Mouse (Mus musculus): Measurements from ENCODE around the gene Clip2. TPM values are rescaled to one million over a fixed set of nuclear protein-coding genes. Genes with fewer than 3 reads are reported as not detected.

Clip2 gene
- polyA plus RNA-seq, 1 experiment from 2014 or later = 3.8 TPM

GRCm38 (mm10) chr5:134582221-134582907, 30.1 kb upstream of the Clip2 start:
- peak; percentile 98 for ATAC-seq
- WGBS = 8% methylated on average over 28 of the region's 30 CpGs
- Histone ChIP-seq H3K27me3 (replicated peaks; ENCODE audit: control insufficient read depth, insufficient read depth, low read length) (no peaks in the 10 kb centered on the region), H3K4me2 (ENCODE audit: low read depth, low read length) (peak overlapping the region; percentile 66), H3K4me3 (ENCODE audit: low read length) (peak overlapping the region; percentile 89), H3K27ac (ENCODE audit: low read length) (0 out of 2 replicates have a peak overlapping the region, but pooled peaks have one; percentile 25), H3K36me3 (ENCODE audit: control insufficient read depth, insufficient read depth, low read length) (peaks cover 2% of the 10 kb centered on the region; the same call in 1 of the 2 replicates), H3K9me3 (ENCODE audit: control insufficient read depth, low read length) (no peaks in the 10 kb centered on the region), H3K9ac (ENCODE audit: low read depth, low read length) (peak overlapping the region; percentile 88), H3K4me1 (ENCODE audit: control insufficient read depth, insufficient read depth, low read length) (peaks cover 8% of the 10 kb centered on the region)

DNA sequence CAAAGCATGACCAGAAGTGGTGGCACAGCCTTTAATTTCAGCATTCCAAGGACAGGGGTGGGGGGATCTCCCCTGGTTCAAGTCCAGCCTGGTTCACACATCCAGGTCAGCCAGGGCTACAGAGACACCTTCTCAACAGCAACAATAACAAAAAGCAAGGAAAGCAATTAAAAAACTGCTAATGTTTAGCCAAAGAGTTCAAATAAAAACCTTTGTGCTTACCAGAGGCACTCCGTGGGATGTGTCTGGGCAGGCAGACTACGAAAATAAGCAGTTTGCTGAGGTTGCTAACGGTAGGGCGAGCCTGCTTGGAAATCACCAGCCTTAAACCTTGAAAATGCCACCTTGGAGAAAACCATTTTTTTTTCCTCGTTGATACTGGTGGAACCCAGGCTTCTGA, 28.9 kb upstream of the Clip2 start, which contains the start of gene Rfc2:
Gene Rfc2 (plus strand): TSS at position 221 of the 400 bp plus-strand sequence.
- H3K4me2 ChIP-seq (ENCODE audit: low read depth, low read length) = no peak within 1 kb of the TSS
- no peak for ATAC-seq
- H3K36me3 ChIP-seq (ENCODE audit: control insufficient read depth, insufficient read depth, low read length) = no peaks in the 10 kb centered on the region
- H3K9me3 ChIP-seq (ENCODE audit: control insufficient read depth, low read length) = no peaks in the 10 kb centered on the region
- H3K4me1 ChIP-seq (ENCODE audit: control insufficient read depth, insufficient read depth, low read length) = peaks cover 8% of the 10 kb centered on the region
- WGBS = 78% methylated on average over 5 of the region's 5 CpGs
- H3K9ac ChIP-seq (ENCODE audit: low read depth, low read length) = no peak within 1 kb of the TSS
- no peak within 1 kb of the TSS for H3K27ac ChIP-seq (ENCODE audit: low read length)
- H3K4me3 ChIP-seq (ENCODE audit: low read length) = no peak within 1 kb of the TSS
- no peaks in the 10 kb centered on the region for H3K27me3 ChIP-seq (replicated peaks; ENCODE audit: control insufficient read depth, insufficient read depth, low read length)

DNA sequence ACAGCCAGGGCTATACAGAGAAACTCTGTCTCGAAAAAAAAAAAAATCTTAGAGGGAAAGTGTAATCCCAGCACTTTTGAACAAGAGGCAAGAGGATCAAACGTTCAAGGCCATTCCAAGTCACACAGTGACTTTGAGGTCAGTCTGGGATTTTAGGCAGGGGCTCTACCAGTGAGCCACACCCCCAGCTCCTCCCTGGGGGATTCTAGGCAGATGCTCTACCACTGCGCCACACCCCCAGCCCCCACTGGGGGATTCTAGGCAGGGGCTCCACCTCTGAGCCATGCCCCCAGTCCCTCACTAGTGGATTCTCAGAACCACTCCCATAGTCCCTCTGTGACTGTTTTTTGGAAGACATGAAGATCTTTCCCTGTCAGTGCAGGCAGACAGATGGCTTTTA, 26.9 kb upstream of the Clip2 start:
- H3K27me3 ChIP-seq (replicated peaks; ENCODE audit: control insufficient read depth, insufficient read depth, low read length) = no peaks in the 10 kb centered on the region
- no peak overlapping the region for H3K4me2 ChIP-seq (ENCODE audit: low read depth, low read length)
- no peak overlapping the region for H3K4me3 ChIP-seq (ENCODE audit: low read length)
- peaks cover 8% of the 10 kb centered on the region for H3K4me1 ChIP-seq (ENCODE audit: control insufficient read depth, insufficient read depth, low read length)
- no peaks in the 10 kb centered on the region for H3K36me3 ChIP-seq (ENCODE audit: control insufficient read depth, insufficient read depth, low read length)
- H3K27ac ChIP-seq (ENCODE audit: low read length) = no peak overlapping the region
- 66% methylated on average over 3 of the region's 3 CpGs for WGBS
- ATAC-seq = no peak
- no peak overlapping the region for H3K9ac ChIP-seq (ENCODE audit: low read depth, low read length)
- H3K9me3 ChIP-seq (ENCODE audit: control insufficient read depth, low read length) = no peaks in the 10 kb centered on the region

GRCm38 (mm10) chr5:134577534-134577933, 25.3 kb upstream of the Clip2 start:
- H3K9me3 ChIP-seq (ENCODE audit: control insufficient read depth, low read length) = no peaks in the 10 kb centered on the region
- H3K36me3 ChIP-seq (ENCODE audit: control insufficient read depth, insufficient read depth, low read length) = no peaks in the 10 kb centered on the region
- 83% methylated on average over 7 of the region's 7 CpGs for WGBS
- no peak overlapping the region for H3K4me3 ChIP-seq (ENCODE audit: low read length)
- no peaks in the 10 kb centered on the region for H3K27me3 ChIP-seq (replicated peaks; ENCODE audit: control insufficient read depth, insufficient read depth, low read length)
- H3K4me2 ChIP-seq (ENCODE audit: low read depth, low read length) = no peak overlapping the region
- no peak overlapping the region for H3K27ac ChIP-seq (ENCODE audit: low read length)
- no peak overlapping the region for H3K9ac ChIP-seq (ENCODE audit: low read depth, low read length)
- H3K4me1 ChIP-seq (ENCODE audit: control insufficient read depth, insufficient read depth, low read length) = peaks cover 7% of the 10 kb centered on the region
- ATAC-seq = no peak

- ATAC-seq = no peak
- Histone ChIP-seq H3K27me3 (replicated peaks; ENCODE audit: control insufficient read depth, insufficient read depth, low read length) (no peaks in the 10 kb centered on the region), H3K4me1 (ENCODE audit: control insufficient read depth, insufficient read depth, low read length) (peaks cover 12% of the 10 kb centered on the region), H3K9ac (ENCODE audit: low read depth, low read length) (no peak overlapping the region), H3K27ac (ENCODE audit: low read length) (no peak overlapping the region), H3K4me3 (ENCODE audit: low read length) (no peak overlapping the region), H3K36me3 (ENCODE audit: control insufficient read depth, insufficient read depth, low read length) (no peaks in the 10 kb centered on the region), H3K4me2 (ENCODE audit: low read depth, low read length) (no peak overlapping the region), H3K9me3 (ENCODE audit: control insufficient read depth, low read length) (no peaks in the 10 kb centered on the region)
- 73% methylated on average over 14 of the region's 14 CpGs for WGBS
Observed at GRCm38 (mm10) chr5:134576517-134577220, 24.4 kb upstream of the Clip2 start.

GRCm38 (mm10) chr5:134575833-134576232, 23.6 kb upstream of the Clip2 start:
- no peak overlapping the region for H3K4me3 ChIP-seq (ENCODE audit: low read length)
- H3K27ac ChIP-seq (ENCODE audit: low read length) = no peak overlapping the region
- H3K36me3 ChIP-seq (ENCODE audit: control insufficient read depth, insufficient read depth, low read length) = no peaks in the 10 kb centered on the region
- H3K9me3 ChIP-seq (ENCODE audit: control insufficient read depth, low read length) = peaks cover 3% of the 10 kb centered on the region; the same call in 1 of the 2 replicates
- peaks cover 15% of the 10 kb centered on the region for H3K4me1 ChIP-seq (ENCODE audit: control insufficient read depth, insufficient read depth, low read length)
- 93% methylated on average over 5 of the region's 5 CpGs for WGBS
- no peak overlapping the region for H3K4me2 ChIP-seq (ENCODE audit: low read depth, low read length)
- ATAC-seq = no peak
- no peaks in the 10 kb centered on the region for H3K27me3 ChIP-seq (replicated peaks; ENCODE audit: control insufficient read depth, insufficient read depth, low read length)
- H3K9ac ChIP-seq (ENCODE audit: low read depth, low read length) = no peak overlapping the region

DNA sequence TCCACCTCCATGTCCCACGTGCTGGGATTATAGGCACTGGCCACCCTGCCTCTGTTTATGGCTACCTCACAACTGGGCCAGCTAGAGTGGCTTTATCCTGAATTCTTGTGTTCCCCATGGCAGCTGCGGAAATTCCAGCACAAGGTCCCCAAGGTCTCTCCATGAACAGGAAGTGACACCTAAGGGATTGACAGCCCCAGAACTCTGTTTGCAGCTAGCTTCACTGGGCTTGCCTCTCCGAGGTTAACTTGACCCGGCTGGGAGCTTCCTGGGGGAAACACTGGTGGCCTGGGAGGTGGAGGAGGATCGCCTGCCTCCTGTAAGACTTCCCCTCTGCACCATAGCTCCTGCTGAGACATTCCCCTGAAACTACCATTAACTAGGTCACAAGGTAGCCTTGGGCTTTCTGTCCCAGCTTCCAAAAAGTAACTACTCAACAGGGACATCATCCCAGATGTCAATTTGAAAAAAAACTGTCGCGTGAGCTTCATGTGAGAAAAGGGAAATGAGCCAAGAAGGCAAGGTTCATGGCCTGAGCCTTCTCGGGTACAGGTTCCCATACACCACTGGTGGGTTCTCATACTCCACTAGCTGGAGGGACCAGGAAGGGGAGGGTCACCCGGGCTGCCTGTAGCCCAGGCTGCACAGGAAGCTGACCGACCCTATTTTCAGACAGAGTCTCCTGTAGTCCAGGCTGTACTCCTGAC, 20.4 kb upstream of the Clip2 start:
- H3K9me3 ChIP-seq (ENCODE audit: control insufficient read depth, low read length) = peaks cover 3% of the 10 kb centered on the region; the same call in 1 of the 2 replicates
- no peaks in the 10 kb centered on the region for H3K27me3 ChIP-seq (replicated peaks; ENCODE audit: control insufficient read depth, insufficient read depth, low read length)
- H3K27ac ChIP-seq (ENCODE audit: low read length) = peak overlapping the region; percentile 73
- H3K4me1 ChIP-seq (ENCODE audit: control insufficient read depth, insufficient read depth, low read length) = peaks cover 19% of the 10 kb centered on the region
- 0 out of 2 replicates have a peak, but pooled peaks have one; percentile 9 for ATAC-seq
- peak overlapping the region; percentile 57 for H3K4me3 ChIP-seq (ENCODE audit: low read length)
- H3K36me3 ChIP-seq (ENCODE audit: control insufficient read depth, insufficient read depth, low read length) = no peaks in the 10 kb centered on the region
- peak overlapping the region; percentile 91 for H3K4me2 ChIP-seq (ENCODE audit: low read depth, low read length)
- 45% methylated on average over 10 of the region's 10 CpGs for WGBS
- peak overlapping the region; percentile 68 for H3K9ac ChIP-seq (ENCODE audit: low read depth, low read length)

DNA sequence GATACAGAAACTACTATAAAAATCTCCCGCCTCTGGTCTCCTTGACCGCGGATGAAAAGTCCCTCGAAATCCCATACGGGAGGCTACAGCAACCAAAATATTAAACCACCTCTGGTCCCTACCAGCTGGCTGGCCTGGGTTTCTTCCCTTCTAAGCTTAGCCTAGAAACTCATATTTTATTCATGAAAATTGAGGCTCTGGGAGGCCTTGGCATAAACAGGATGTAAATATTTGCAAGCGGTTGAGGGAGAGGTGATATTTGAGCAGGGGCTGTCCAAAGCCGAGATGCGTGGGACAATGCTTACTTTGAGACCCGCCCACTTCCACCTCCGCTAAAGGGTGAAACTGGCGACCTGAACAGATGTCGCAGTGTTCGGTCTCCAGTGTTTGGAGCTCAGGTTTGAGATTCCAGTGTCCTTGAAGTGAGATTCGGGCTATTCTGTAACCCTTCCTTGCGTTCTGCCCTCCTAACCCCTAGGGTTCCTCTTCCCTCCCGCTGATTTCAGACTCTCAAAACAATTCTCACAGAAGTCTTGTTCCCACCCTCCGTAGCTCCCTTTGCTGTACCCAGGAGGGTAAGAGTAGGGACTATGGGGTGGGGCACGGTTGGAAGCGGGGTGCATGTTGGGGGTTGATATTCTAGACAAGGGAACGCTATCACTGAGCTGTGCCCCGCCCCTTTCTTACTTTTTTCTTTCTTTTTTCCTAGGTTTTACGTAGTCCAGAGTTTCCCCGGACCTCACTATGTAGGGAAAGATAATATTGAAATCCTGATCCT, 19.7 kb upstream of the Clip2 start:
- Histone ChIP-seq H3K27me3 (replicated peaks; ENCODE audit: control insufficient read depth, insufficient read depth, low read length) (no peaks in the 10 kb centered on the region), H3K4me1 (ENCODE audit: control insufficient read depth, insufficient read depth, low read length) (peaks cover 19% of the 10 kb centered on the region), H3K36me3 (ENCODE audit: control insufficient read depth, insufficient read depth, low read length) (no peaks in the 10 kb centered on the region), H3K27ac (ENCODE audit: low read length) (peak overlapping the region; percentile 73), H3K4me2 (ENCODE audit: low read depth, low read length) (peak overlapping the region; percentile 91), H3K9me3 (ENCODE audit: control insufficient read depth, low read length) (peaks cover 3% of the 10 kb centered on the region; the same call in 1 of the 2 replicates), H3K4me3 (ENCODE audit: low read length) (peak overlapping the region; percentile 57), H3K9ac (ENCODE audit: low read depth, low read length) (peak overlapping the region; percentile 68)
- ATAC-seq = peak; percentile 65
- under 1% methylated on average over 23 of the region's 23 CpGs for WGBS

Measured in intestine, embryonic 16.5 days (tissue).